ENCODE assay signal across 12 mouse cellular contexts in the genomic region with DNA sequence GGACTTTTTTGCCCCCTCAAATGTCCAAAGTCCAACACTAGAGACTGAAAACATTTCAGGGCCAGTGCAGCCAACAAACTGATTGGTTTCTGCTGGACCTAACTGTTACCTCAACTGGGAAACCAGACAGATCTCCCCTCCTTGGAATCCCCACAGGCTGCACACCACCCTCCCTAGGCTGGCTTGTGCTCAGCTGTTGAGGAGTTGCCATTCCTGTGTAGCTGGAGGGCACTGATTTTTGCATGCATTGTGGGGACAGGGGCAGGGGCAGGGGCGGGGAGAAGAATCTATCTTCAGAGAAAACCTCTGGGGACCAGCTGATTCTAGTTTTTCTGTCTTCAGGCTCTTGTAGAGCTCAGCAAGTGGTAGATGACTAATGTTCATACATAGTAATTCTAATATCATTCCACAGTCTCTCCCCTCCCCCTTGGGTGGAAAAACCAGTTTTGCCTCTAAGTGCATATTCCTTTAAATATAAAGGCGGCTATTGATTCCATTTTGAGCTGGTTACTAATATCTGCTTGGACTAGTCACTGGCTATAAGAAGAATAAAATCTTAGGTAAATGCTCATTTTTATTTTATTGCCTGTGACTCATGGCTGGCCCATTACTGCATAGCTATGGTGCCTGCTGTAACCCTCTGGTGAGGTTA. TPM values are rescaled to one million over a fixed set of nuclear protein-coding genes. Genes with fewer than 3 reads are reported as not detected.
DNase-seq lines count a peak whose midpoint lies in the region; ATAC-seq lines count a peak whose summit lies in the region.
"Had no signal": no experiment of that assay in that cellular context is flagged by ENCODE, and none has a peak within 500 bp of the region (broad histone marks: within the 10 kb centered on the region; RNA-seq: fewer than 3 reads in every experiment).

No protein-coding gene starts in this region.

- H3K9ac ChIP-seq in heart, embryonic 15.5 days = no peak overlapping the region
- H3K9ac ChIP-seq in neural tube, embryonic 15.5 days (replicated peaks) = no peak overlapping the region
- H3K9ac ChIP-seq in stomach, embryonic 15.5 days = no peak overlapping the region
- H3K9ac ChIP-seq: hindbrain, embryonic 15.5 days; midbrain, embryonic 13.5 days had no signal

- H3K4me2 ChIP-seq in heart, embryonic 15.5 days = no peak overlapping the region
- H3K4me2 ChIP-seq in neural tube, embryonic 15.5 days = no peak overlapping the region
- H3K4me2 ChIP-seq in stomach, embryonic 15.5 days = peak overlapping the region; percentile 33
- H3K4me2 ChIP-seq: hindbrain, embryonic 15.5 days; midbrain, embryonic 13.5 days had no signal

- intact Hi-C loops in heart, postnatal 36 days (cut with DNase I) = no loop called here
- intact Hi-C loops in left cerebral cortex, postnatal 36 days (cut with DNase I) = no loop called here

- no peak for ATAC-seq in heart, embryonic 15.5 days (replicated peaks; ENCODE audit: insufficient number of reproducible peaks, insufficient read depth, low FRiP score, low read depth)
- no peak for ATAC-seq in neural tube, embryonic 15.5 days (ENCODE audit: low FRiP score)
- ATAC-seq in stomach, embryonic 15.5 days (ENCODE audit: insufficient read depth, low FRiP score, low read depth) = no peak
- ATAC-seq: forebrain, embryonic 16.5 days; midbrain, embryonic 13.5 days had no signal

- H3K36me3 ChIP-seq in heart, embryonic 15.5 days = no peaks in the 10 kb centered on the region
- H3K36me3 ChIP-seq in neural tube, embryonic 15.5 days = no peaks in the 10 kb centered on the region
- 0 out of 2 replicates have a peak, but pooled peaks cover 5% of the 10 kb centered on the region for H3K36me3 ChIP-seq in stomach, embryonic 15.5 days
- H3K36me3 ChIP-seq: hindbrain, embryonic 15.5 days; midbrain, embryonic 13.5 days had no signal

- no peak overlapping the region for H3K4me3 ChIP-seq in heart, embryonic 15.5 days
- H3K4me3 ChIP-seq in neural tube, embryonic 15.5 days (replicated peaks) = no peak overlapping the region
- H3K4me3 ChIP-seq in stomach, embryonic 15.5 days (replicated peaks) = no peak overlapping the region
- H3K4me3 ChIP-seq: hindbrain, embryonic 15.5 days; midbrain, embryonic 13.5 days had no signal

- H3K4me1 ChIP-seq in heart, embryonic 15.5 days (replicated peaks) = peaks cover 91% of the 10 kb centered on the region
- H3K4me1 ChIP-seq in neural tube, embryonic 15.5 days = peaks cover 69% of the 10 kb centered on the region
- peaks cover 72% of the 10 kb centered on the region for H3K4me1 ChIP-seq in stomach, embryonic 15.5 days

- WGBS in heart, embryonic 15.5 days = 81% methylated on average over 2 of the region's 2 CpGs
- 62% methylated on average over 2 of the region's 2 CpGs for WGBS in neural tube, embryonic 15.5 days
- 59% methylated on average over 2 of the region's 2 CpGs for WGBS in stomach, embryonic 15.5 days

- peak overlapping the region; percentile 54; the same call in 1 of the 2 replicates for H3K27ac ChIP-seq in heart, embryonic 15.5 days
- H3K27ac ChIP-seq in neural tube, embryonic 15.5 days (replicated peaks) = peak overlapping the region; percentile 41; the same call in 1 of the 2 replicates
- H3K27ac ChIP-seq in stomach, embryonic 15.5 days = peak overlapping the region; percentile 90
- H3K27ac ChIP-seq: midbrain, embryonic 13.5 days had no signal

- H3K27me3 ChIP-seq in heart, embryonic 15.5 days = no peaks in the 10 kb centered on the region
- H3K27me3 ChIP-seq in neural tube, embryonic 15.5 days (replicated peaks) = no peaks in the 10 kb centered on the region
- H3K27me3 ChIP-seq in stomach, embryonic 15.5 days (replicated peaks) = no peaks in the 10 kb centered on the region
- H3K27me3 ChIP-seq: hindbrain, embryonic 15.5 days; midbrain, embryonic 13.5 days had no signal

- no peaks in the 10 kb centered on the region for H3K9me3 ChIP-seq in heart, embryonic 15.5 days (replicated peaks)
- H3K9me3 ChIP-seq in neural tube, embryonic 15.5 days (replicated peaks) = no peaks in the 10 kb centered on the region
- H3K9me3 ChIP-seq in stomach, embryonic 15.5 days = no peaks in the 10 kb centered on the region
- H3K9me3 ChIP-seq: hindbrain, embryonic 15.5 days; midbrain, embryonic 13.5 days had no signal

- no peak for DNase-seq in heart, postnatal 36 days
- DNase-seq in neural tube, embryonic 10.5 days (ENCODE audit: extremely low spot score, low spot score) = no peak
- DNase-seq in kidney, postnatal 10 days = peak; percentile 33
- no peak for DNase-seq in left cerebral cortex, postnatal 36 days (ENCODE audit: low spot score in 2 of 2)
- no peak for DNase-seq in thymus, postnatal 4 days
- DNase-seq: cerebellum, adult 11-12 months had no signal

RNA-seq across cellular contexts. Expression of gene Anxa6, which starts 5.9 kb away (rescaled TPM):
- polyA plus RNA-seq in heart, embryonic 15.5 days (2015; fragmentation: Nextera tagmentation; extraction: Ambion mirVana) = 315 and 367 TPM in 2 replicates
- total RNA-seq in heart, postnatal 36 days (2021) = 100 to 1,000 TPM; 234 to 241 TPM
- polyA plus RNA-seq in neural tube, embryonic 15.5 days (2015; fragmentation: Nextera tagmentation; extraction: Ambion mirVana) = 98.4 and 142 TPM in 2 replicates
- polyA plus RNA-seq in stomach, embryonic 15.5 days (2015; fragmentation: Nextera tagmentation; extraction: Ambion mirVana) = 307 and 346 TPM in 2 replicates
- 10 to 100 TPM; 87.1 to 88.9 TPM for total RNA-seq in left cerebral cortex, postnatal 36 days (2021)

RNA-seq across cellular contexts. Expression of gene Ccdc69, which starts 50.6 kb away (rescaled TPM):
- 17.6 and 21.4 TPM in 2 replicates for polyA plus RNA-seq in heart, embryonic 15.5 days (2015; fragmentation: Nextera tagmentation; extraction: Ambion mirVana)
- total RNA-seq in heart, postnatal 36 days (2021) = 1 to 10 TPM; 7.6 to 8.0 TPM
- polyA plus RNA-seq in neural tube, embryonic 15.5 days (2015; fragmentation: Nextera tagmentation; extraction: Ambion mirVana) = 0.56 and 2.7 TPM in 2 replicates
- 3.1 and 3.2 TPM in 2 replicates for polyA plus RNA-seq in stomach, embryonic 15.5 days (2015; fragmentation: Nextera tagmentation; extraction: Ambion mirVana)
- total RNA-seq in left cerebral cortex, postnatal 36 days (2021) = under 1 TPM in 1 of 2 experiments, not detected in 1; 0.25 TPM
- polyA plus RNA-seq: midbrain, embryonic 13.5 days had no signal
